Mouse (Mus musculus): ENCODE measurements around the gene Inpp5a.

Gene Inpp5a

GRCm38 (mm10) chr7:139388670-139389212, at the start of gene Inpp5a:
Gene Inpp5a, plus strand, starts transcription at chr7:139389109.
- peak; percentile 100 for DNase-seq (ENCODE audit: low spot score)

GRCm38 (mm10) chr7:139339184-139339583, 49.7 kb upstream of the Inpp5a start:
- DNase-seq (ENCODE audit: low spot score) = no peak

- no peak for DNase-seq (ENCODE audit: low spot score)
Observed at GRCm38 (mm10) chr7:139341020-139341660, 47.8 kb upstream of the Inpp5a start.

- DNase-seq (ENCODE audit: low spot score) = no peak
Observed at GRCm38 (mm10) chr7:139342809-139343208, 46.1 kb upstream of the Inpp5a start.

GRCm38 (mm10) chr7:139347051-139347450, 41.9 kb upstream of the Inpp5a start:
- no peak for DNase-seq (ENCODE audit: low spot score)

- DNase-seq (ENCODE audit: low spot score) = no peak
Observed at GRCm38 (mm10) chr7:139350606-139351005, 38.3 kb upstream of the Inpp5a start.

GRCm38 (mm10) chr7:139354370-139355139, 34.4 kb upstream of the Inpp5a start:
- no peak for DNase-seq (ENCODE audit: low spot score)

GRCm38 (mm10) chr7:139357043-139357442, 31.9 kb upstream of the Inpp5a start:
- DNase-seq (ENCODE audit: low spot score) = no peak

GRCm38 (mm10) chr7:139359906-139360305, 29.0 kb upstream of the Inpp5a start:
- DNase-seq (ENCODE audit: low spot score) = no peak

GRCm38 (mm10) chr7:139360890-139361559, 27.9 kb upstream of the Inpp5a start:
- DNase-seq (ENCODE audit: low spot score) = no peak

- DNase-seq (ENCODE audit: low spot score) = no peak
Observed at GRCm38 (mm10) chr7:139361799-139362198, 27.1 kb upstream of the Inpp5a start.

GRCm38 (mm10) chr7:139362514-139362913, 26.4 kb upstream of the Inpp5a start:
- no peak for DNase-seq (ENCODE audit: low spot score)

- DNase-seq (ENCODE audit: low spot score) = no peak
Observed at GRCm38 (mm10) chr7:139363281-139364004, 25.5 kb upstream of the Inpp5a start.

- DNase-seq (ENCODE audit: low spot score) = peak; percentile 91
Observed at GRCm38 (mm10) chr7:139364005-139364557, 24.8 kb upstream of the Inpp5a start.

GRCm38 (mm10) chr7:139364936-139365830, 23.7 kb upstream of the Inpp5a start:
- DNase-seq (ENCODE audit: low spot score) = no peak

- no peak for DNase-seq (ENCODE audit: low spot score)
Observed at GRCm38 (mm10) chr7:139366131-139366530, 22.8 kb upstream of the Inpp5a start.

GRCm38 (mm10) chr7:139366549-139366948, 22.4 kb upstream of the Inpp5a start:
- no peak for DNase-seq (ENCODE audit: low spot score)

GRCm38 (mm10) chr7:139368218-139368617, 20.7 kb upstream of the Inpp5a start:
- no peak for DNase-seq (ENCODE audit: low spot score)

- DNase-seq (ENCODE audit: low spot score) = no peak
Observed at GRCm38 (mm10) chr7:139368722-139369380, 20.1 kb upstream of the Inpp5a start.

GRCm38 (mm10) chr7:139369501-139370088, 19.3 kb upstream of the Inpp5a start:
- DNase-seq (ENCODE audit: low spot score) = no peak

Measured in yolk sac, embryonic 10.5 days (tissue).